Mouse (Mus musculus): ENCODE data around the gene Plin3.

DNA sequence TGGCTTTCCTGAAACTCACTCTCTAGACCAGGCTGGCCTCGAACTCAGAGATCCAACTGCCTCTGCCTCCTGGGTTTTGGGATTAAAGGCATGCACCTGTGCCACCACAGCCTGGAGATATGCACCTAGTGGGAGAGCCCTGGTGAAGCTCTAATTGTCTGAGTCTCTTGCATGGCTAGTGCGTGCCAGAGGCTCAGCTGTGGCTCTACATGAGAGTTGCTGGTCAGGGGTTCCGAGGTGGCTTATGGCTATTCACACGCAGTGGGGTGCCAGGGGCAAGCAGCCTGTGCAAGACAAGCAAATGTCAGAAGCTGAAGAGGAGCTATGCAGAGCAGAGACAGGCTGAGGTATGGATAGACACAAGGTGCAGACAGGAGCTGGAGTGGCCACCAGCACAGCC is 38.0 kb downstream of the Plin3 start:
- TF ChIP-seq GATA1 (IDR thresholded peaks at IDR 0.05; ENCODE audit: borderline replicate concordance, low read length) (no peak), FLI1 (IDR thresholded peaks at IDR 0.05; ENCODE audit: low read length) (no peak)

All from megakaryocyte, embryonic 14.5 days (primary cell).